Mouse (Mus musculus): Measurements from ENCODE around the gene Abcc9.

Gene Abcc9

DNA sequence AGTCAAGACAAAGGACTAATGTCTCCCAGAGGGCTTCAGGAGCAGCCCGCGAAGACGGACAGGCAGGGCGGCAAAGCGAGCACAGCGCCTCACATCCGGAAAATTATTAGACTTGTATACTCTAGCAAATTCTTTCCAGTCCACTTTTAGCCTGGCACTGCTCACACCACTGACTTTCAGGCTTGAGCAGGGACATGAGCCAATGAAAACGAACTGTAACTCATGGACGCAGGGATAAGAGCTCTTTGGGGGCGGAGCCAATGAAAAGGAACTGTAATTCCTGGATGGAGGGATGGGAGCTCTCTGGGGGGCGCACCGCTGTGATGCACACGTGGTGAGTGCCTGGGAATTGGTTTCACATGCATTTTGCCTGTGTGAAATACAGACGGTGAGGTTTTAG, 157.0 kb downstream of the Abcc9 start:
- DNase-seq (ENCODE audit: low spot score) = no peak

DNA sequence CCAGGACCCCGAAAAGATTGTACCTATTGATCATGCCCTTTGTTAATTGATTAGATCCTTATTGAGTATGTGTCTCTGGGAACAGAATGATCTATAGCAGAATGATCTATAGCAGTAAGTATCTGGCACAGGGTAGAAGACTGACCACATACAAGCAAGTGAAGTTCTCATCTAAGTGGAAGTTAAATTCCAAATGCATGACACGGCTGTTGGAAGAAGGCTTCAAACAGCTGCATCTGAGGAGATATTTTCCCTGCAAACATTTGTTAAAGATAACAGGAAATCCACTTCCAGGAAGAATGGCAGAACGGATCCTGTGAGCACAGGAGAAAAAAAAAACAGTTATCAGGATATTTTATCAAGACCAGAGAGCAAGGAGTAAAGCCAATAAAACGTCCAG, 158.5 kb downstream of the Abcc9 start:
- no peak for DNase-seq (ENCODE audit: low spot score)

DNA sequence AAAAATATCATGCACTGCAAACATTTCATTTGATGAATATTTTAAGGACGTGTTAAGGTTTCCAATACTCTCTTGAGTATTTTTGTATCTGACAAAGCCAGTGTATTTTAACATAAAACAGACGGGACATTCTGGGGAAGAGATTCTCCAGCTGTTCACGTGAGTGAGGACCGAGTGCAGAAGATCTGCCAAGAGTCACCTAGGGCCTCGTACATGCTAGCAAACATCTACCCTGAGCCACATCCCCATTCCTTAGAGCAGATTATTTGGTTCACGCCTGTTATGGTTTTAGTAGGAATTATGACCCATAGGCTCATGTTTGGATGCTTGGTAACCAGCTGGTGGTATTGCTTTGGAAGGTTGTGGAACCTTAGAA, 159.3 kb downstream of the Abcc9 start:
- no peak for DNase-seq (ENCODE audit: low spot score)

DNA sequence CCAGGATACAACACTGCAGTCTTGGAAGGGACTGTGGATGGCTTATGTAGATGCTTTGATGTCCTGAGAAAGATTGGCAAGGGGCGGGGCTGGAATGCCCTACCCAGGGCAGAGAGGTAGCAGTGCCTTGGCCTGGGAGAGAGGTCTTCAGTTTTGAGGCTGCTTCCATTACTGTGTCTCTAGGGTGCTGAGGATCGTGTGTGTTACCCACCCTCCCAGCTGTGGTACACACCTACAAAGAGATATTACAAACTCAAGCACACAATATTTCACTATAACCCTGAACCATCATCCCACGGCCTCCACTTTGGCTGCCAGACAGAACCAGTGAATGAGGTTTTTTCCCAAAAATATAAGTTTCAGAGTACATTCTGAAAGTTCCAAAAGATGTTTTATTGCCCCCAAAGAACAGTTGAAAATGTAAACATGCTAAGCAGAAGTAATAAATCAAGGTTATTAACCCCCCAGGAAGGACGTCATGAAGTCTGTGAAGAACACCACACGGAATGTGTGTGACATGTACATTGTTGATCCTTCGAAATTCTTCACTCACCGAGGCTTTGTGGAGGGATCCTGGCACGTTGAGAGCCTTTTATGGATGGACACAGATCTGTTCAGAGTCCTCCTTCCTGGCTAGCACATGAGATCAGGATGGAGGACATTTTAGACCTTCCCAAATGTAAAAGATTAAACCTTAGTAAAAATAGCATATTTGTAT, 159.9 kb downstream of the Abcc9 start:
- no peak for DNase-seq (ENCODE audit: low spot score)

DNA sequence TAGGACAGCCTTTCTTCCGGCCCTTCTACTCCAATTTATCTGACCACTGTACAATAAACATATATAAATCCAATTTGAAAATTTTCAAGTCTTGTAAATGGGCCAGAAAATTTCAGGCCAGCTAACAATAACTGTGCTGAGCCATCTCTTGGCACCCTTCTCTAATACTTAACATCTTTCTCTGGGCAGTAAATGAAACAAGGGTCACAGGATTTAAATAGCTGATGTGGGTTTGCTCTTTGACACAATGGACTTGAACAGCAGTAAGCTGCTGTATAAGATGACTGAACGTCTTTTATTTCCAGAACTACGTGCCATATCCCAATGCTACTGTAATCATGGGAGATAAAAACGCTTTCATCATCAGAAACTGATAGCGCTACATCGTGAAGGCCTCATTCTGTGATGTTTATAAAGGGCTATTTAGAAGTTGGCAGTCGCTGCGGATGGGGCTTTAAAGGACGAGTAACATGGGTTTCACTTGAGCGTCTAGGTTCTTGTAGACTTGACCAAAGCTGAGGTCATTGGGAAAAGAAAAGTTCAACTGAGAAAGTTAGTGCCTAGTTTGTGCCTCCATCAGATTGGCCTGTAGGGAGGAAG, 161.5 kb downstream of the Abcc9 start:
- no peak for DNase-seq (ENCODE audit: low spot score)

DNA sequence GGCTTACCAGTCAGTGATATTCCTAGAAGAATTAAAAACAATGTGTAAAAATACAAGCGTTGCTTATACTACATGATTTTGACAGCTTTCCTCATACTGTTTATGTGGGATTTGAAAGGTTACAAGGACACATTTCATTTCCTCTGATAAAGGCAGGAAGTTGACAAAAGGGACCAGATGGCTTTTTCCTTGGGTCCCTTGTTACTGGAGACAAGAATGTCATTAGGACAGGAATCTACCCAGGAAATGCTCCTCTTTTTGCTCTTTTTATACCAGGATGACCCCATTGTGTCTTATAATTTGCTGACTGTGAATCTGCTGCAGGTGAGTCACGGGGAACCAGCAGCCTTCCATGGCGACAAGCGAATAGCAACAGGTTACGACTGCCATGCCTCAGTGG, 162.0 kb downstream of the Abcc9 start:
- DNase-seq (ENCODE audit: low spot score) = no peak

DNA sequence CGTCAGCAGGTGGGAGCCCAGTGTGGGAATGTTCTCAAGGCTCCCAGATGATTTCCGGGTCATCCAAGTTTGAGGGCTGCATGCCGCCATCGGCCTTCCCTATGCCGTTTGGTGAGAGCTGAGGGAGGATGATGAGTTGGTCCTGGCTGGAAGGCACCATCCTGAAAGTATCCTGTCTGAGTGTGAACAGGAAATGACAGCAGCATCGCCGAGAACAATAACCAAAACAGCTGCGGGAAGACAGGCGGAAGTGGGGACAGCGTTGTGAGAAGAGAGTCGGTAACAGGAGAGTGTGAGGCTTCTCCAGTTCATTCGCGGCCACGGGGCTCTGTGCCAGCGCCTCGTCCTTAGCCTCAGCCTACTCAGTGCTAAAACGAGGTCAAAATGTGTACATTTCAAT, 163.6 kb downstream of the Abcc9 start:
- no peak for DNase-seq (ENCODE audit: low spot score)

All from urinary bladder, postnatal 25 days (tissue).